Mouse (Mus musculus): ENCODE data around the gene Tpt1. TPM values are rescaled to one million over a fixed set of nuclear protein-coding genes. Genes with fewer than 3 reads are reported as not detected.

Tpt1 gene
- total and polyA plus RNA-seq, 3 experiments, result 698 to 1,876 (median 1,607) TPM

DNA sequence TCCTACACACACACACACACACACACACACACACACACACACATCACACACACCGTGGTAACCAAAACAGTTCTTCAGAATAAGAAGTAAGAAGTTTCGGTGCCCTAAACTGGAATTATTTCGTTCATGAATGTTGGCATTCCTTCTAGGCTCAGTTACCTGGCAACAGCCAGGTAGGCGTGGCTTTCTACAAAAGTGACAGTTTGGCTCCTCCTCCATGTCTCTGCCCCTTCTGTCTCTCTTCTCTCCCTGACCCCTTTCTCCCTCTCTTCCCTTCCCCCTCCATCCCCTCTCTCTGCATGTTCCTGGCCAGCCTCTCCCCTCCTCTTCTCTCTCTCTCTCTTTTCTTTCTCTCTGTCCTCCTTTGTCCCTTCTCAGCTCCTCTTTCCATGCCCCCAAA is 11.9 kb upstream of the Tpt1 start:
- Histone ChIP-seq H3K79me2 (replicated peaks; ENCODE audit: control insufficient read depth, extremely low read depth, insufficient read depth, poor library complexity, severe bottlenecking) (no peaks in the 10 kb centered on the region), H3K4me1 (ENCODE audit: control insufficient read depth in 1 of 2, insufficient read depth in 2 of 2) (peaks cover 0 to 45% of the 10 kb centered on the region in 2 experiments; a peak in 2 of 4 replicates), H3K27me3 (replicated peaks) (no peaks in the 10 kb centered on the region), H3K36me3 (replicated peaks in 1 of 2; ENCODE audit: control insufficient read depth in 1 of 2, insufficient read depth in 1 of 2, low read length in 1 of 2) (no peaks in the 10 kb centered on the region), H3K4me2 (ENCODE audit: insufficient read depth, low read depth, poor library complexity, severe bottlenecking) (no peak overlapping the region), H3K4me3 (replicated peaks in 1 of 3; ENCODE audit: low read depth in 2 of 3, low read length in 2 of 3, poor library complexity in 1 of 3) (peak overlapping the region in 1 of 3 experiments; percentile 64), H3K27ac (ENCODE audit: insufficient read depth, low read depth) (no peak overlapping the region), H3K9me3 (replicated peaks; ENCODE audit: low read length) (no peaks in the 10 kb centered on the region), H3K9ac (ENCODE audit: insufficient read depth, low read depth) (no peak overlapping the region)
- dilution Hi-C loops (cut with MboI; ENCODE audit: extremely low pct_ligation_motif_present, extremely low pct_unique_long_range_greater_than_20kb, low sequenced_read_pairs) (no loop called here), in situ Hi-C loops (cut with MboI; ENCODE audit: low pct_ligation_motif_present, low pct_unique_long_range_greater_than_20kb, low sequenced_read_pairs) (no loop called here)
- TF ChIP-seq CHD1 (IDR thresholded peaks at IDR 0.05; ENCODE audit: low read depth, low read length) (no peak), POLR2AphosphoS2 (IDR thresholded peaks at IDR 0.05; ENCODE audit: low read depth, low read length) (no peak), HCFC1 (IDR thresholded peaks at IDR 0.05; ENCODE audit: low read depth, low read length) (no peak), TBP (conservative IDR thresholded peaks at IDR 0.05; ENCODE audit: low read depth, low read length) (no peak)
- DNase-seq (ENCODE audit: extremely low read depth), result no peak

DNA sequence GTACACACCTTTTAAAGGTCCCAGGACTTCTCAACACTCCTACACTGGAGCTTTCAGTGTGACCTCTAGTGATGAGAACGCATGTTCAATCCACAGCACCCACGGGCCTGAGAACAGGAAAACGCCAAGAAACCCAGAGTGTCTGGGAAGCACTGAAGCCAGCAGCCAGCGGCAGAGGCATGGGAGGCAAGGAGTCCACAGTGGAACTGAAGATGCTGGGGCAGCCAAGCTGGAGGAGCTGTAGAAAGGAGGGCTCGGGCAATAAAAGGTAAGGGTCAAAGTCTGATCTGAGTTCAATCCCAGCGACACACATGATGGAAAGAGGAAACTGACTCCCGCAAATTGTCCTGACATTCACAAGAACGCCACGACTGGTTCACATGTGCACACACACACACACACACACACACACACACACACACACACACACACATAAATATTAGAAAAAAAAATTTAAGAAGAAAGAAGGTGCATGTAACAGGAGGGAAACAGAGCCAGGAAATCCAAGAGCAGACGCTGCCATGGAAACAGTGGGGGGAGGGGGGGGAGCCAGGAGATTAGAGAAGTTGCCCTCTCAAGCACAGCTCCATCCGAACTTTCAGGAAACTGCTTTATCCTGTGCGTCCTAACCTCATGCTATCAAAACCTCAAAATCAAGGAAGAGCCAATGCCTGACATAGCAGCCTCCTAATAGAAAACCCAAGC is 11.2 kb upstream of the Tpt1 start:
- Histone ChIP-seq H3K9ac (ENCODE audit: insufficient read depth, low read depth) (peak overlapping the region; percentile 69), H3K4me1 (ENCODE audit: control insufficient read depth in 1 of 2, insufficient read depth in 2 of 2) (peaks cover 0 to 45% of the 10 kb centered on the region in 2 experiments; a peak in 2 of 4 replicates), H3K4me2 (ENCODE audit: insufficient read depth, low read depth, poor library complexity, severe bottlenecking) (peak overlapping the region; percentile 67), H3K27ac (ENCODE audit: insufficient read depth, low read depth) (no peak overlapping the region), H3K9me3 (replicated peaks; ENCODE audit: low read length) (no peaks in the 10 kb centered on the region), H3K27me3 (replicated peaks) (no peaks in the 10 kb centered on the region), H3K4me3 (replicated peaks in 1 of 3; ENCODE audit: low read depth in 2 of 3, low read length in 2 of 3, poor library complexity in 1 of 3) (peak overlapping the region; percentile 57 to 64 (median 60)), H3K79me2 (replicated peaks; ENCODE audit: control insufficient read depth, extremely low read depth, insufficient read depth, poor library complexity, severe bottlenecking) (no peaks in the 10 kb centered on the region), H3K36me3 (replicated peaks in 1 of 2; ENCODE audit: control insufficient read depth in 1 of 2, insufficient read depth in 1 of 2, low read length in 1 of 2) (no peaks in the 10 kb centered on the region)
- dilution Hi-C loops (cut with MboI; ENCODE audit: extremely low pct_ligation_motif_present, extremely low pct_unique_long_range_greater_than_20kb, low sequenced_read_pairs), result no loop called here
- TF ChIP-seq MAFK (IDR thresholded peaks at IDR 0.05; ENCODE audit: insufficient replicate concordance, low read length) (no peak), NELFE (IDR thresholded peaks at IDR 0.05; ENCODE audit: low read depth, low read length) (no peak), TCF12 (IDR thresholded peaks at IDR 0.05; ENCODE audit: low read depth, low read length) (0 out of 2 replicates have a peak, but pooled peaks have one; percentile 5), CHD2 (IDR thresholded peaks at IDR 0.05; ENCODE audit: low read length) (peak; percentile 53; the same call in 1 of the 2 replicates), SIN3A (IDR thresholded peaks at IDR 0.05; ENCODE audit: low read length) (0 out of 2 replicates have a peak, but pooled peaks have one; percentile 27), PAX5 (IDR thresholded peaks at IDR 0.05; ENCODE audit: low read length) (no peak), E2F4 (IDR thresholded peaks at IDR 0.05; ENCODE audit: insufficient replicate concordance, low read depth, low read length) (no peak), POLR2AphosphoS2 (IDR thresholded peaks at IDR 0.05; ENCODE audit: low read depth, low read length) (no peak), ZC3H11A (IDR thresholded peaks at IDR 0.05; ENCODE audit: low read depth, low read length) (no peak), KAT2A (IDR thresholded peaks at IDR 0.05; ENCODE audit: insufficient replicate concordance, low read length) (0 out of 2 replicates have a peak, but pooled peaks have one; percentile 17), HCFC1 (IDR thresholded peaks at IDR 0.05; ENCODE audit: low read depth, low read length) (no peak)
- no peak for DNase-seq (ENCODE audit: extremely low read depth)
- in situ Hi-C loops (cut with MboI; ENCODE audit: low pct_ligation_motif_present, low pct_unique_long_range_greater_than_20kb, low sequenced_read_pairs), result no loop called here

All from CH12.LX (cell line).